Mouse (Mus musculus): ENCODE data around the gene Cstf3. TPM values are rescaled to one million over a fixed set of nuclear protein-coding genes. Genes with fewer than 3 reads are reported as not detected.

Cstf3 gene
- polyA plus RNA-seq, 1 experiment = 12.0 TPM

- TF ChIP-seq MAX (IDR thresholded peaks at IDR 0.05; ENCODE audit: low read depth) (no peak), MYOG (IDR thresholded peaks at IDR 0.05; ENCODE audit: control insufficient read depth in 1 of 3, insufficient read depth in 1 of 3, insufficient read length in 2 of 3, low read depth in 2 of 3) (no peak), TCF3 (IDR thresholded peaks at IDR 0.05; ENCODE audit: insufficient read length, low read depth) (no peak), POLR2A (IDR thresholded peaks at IDR 0.05; ENCODE audit: insufficient read length, low read depth) (no peak), USF1 (IDR thresholded peaks at IDR 0.05; ENCODE audit: low read depth) (no peak), POLR2AphosphoS2 (IDR thresholded peaks at IDR 0.05; ENCODE audit: insufficient read length, low read depth) (no peak), TCF12 (IDR thresholded peaks at IDR 0.05; ENCODE audit: insufficient read depth, poor library complexity, severe bottlenecking) (no peak), MYOD1 (IDR thresholded peaks at IDR 0.05; ENCODE audit: control insufficient read depth in 1 of 3, insufficient read length in 2 of 3, low read depth in 2 of 3) (no peak), E2F4 (IDR thresholded peaks at IDR 0.05; ENCODE audit: insufficient read depth) (no peak)
- H3K36me3 ChIP-seq (ENCODE audit: control insufficient read depth, insufficient read depth) = no peaks in the 10 kb centered on the region
- H3K4me2 ChIP-seq (ENCODE audit: low read depth) = peak overlapping the region; percentile 85
- no peak overlapping the region for H3ac ChIP-seq (ENCODE audit: control insufficient read depth, insufficient read length)
- no peaks in the 10 kb centered on the region for H3K27me3 ChIP-seq (ENCODE audit: control insufficient read depth, insufficient read depth, insufficient read length)
- no peaks in the 10 kb centered on the region for H3K79me2 ChIP-seq (ENCODE audit: control insufficient read depth, insufficient read depth)
- H3K4me3 ChIP-seq = peak overlapping the region; percentile 19
Observed at GRCm38 (mm10) chr2:104559591-104560380, 30.5 kb upstream of the Cstf3 start.

- TF ChIP-seq REST (IDR thresholded peaks at IDR 0.05; ENCODE audit: insufficient read depth, insufficient read length) = no peak
- TF ChIP-seq MAX (IDR thresholded peaks at IDR 0.05; ENCODE audit: low read depth) = no peak
- TF ChIP-seq MYOG (IDR thresholded peaks at IDR 0.05; ENCODE audit: control insufficient read depth in 1 of 3, insufficient read depth in 1 of 3, insufficient read length in 2 of 3, low read depth in 2 of 3) = no peak
- no peak for TF ChIP-seq E2F4 (IDR thresholded peaks at IDR 0.05; ENCODE audit: insufficient read depth)
- TF ChIP-seq MYOD1 (IDR thresholded peaks at IDR 0.05; ENCODE audit: control insufficient read depth in 1 of 3, insufficient read length in 2 of 3, low read depth in 2 of 3) = no peak
- TF ChIP-seq TCF3 (IDR thresholded peaks at IDR 0.05; ENCODE audit: insufficient read length, low read depth) = no peak
- no peak overlapping the region for H3K4me3 ChIP-seq
- no peaks in the 10 kb centered on the region for H3K79me2 ChIP-seq (ENCODE audit: control insufficient read depth, insufficient read depth)
- H3K27me3 ChIP-seq (ENCODE audit: control insufficient read depth, insufficient read depth, insufficient read length) = no peaks in the 10 kb centered on the region
- peak overlapping the region; percentile 21 for H3K4me2 ChIP-seq (ENCODE audit: low read depth)
- H3ac ChIP-seq (ENCODE audit: control insufficient read depth, insufficient read length) = no peak overlapping the region
- peaks cover 6% of the 10 kb centered on the region for H3K36me3 ChIP-seq (ENCODE audit: control insufficient read depth, insufficient read depth)
Observed at GRCm38 (mm10) chr2:104561386-104561785, 28.9 kb upstream of the Cstf3 start.

- Histone ChIP-seq H3ac (ENCODE audit: control insufficient read depth, insufficient read length) (no peak overlapping the region), H3K27me3 (ENCODE audit: control insufficient read depth, insufficient read depth, insufficient read length) (no peaks in the 10 kb centered on the region), H3K4me3 (no peak overlapping the region), H3K36me3 (ENCODE audit: control insufficient read depth, insufficient read depth) (peaks cover 6% of the 10 kb centered on the region), H3K4me2 (ENCODE audit: low read depth) (no peak overlapping the region), H3K79me2 (ENCODE audit: control insufficient read depth, insufficient read depth) (no peaks in the 10 kb centered on the region)
- TF ChIP-seq MYOG (IDR thresholded peaks at IDR 0.05; ENCODE audit: control insufficient read depth in 1 of 3, insufficient read depth in 1 of 3, insufficient read length in 2 of 3, low read depth in 2 of 3) = no peak
- TF ChIP-seq MYOD1 (IDR thresholded peaks at IDR 0.05; ENCODE audit: control insufficient read depth in 1 of 3, insufficient read length in 2 of 3, low read depth in 2 of 3) = no peak
- no peak for TF ChIP-seq TCF12 (IDR thresholded peaks at IDR 0.05; ENCODE audit: insufficient read depth, poor library complexity, severe bottlenecking)
- no peak for TF ChIP-seq MAX (IDR thresholded peaks at IDR 0.05; ENCODE audit: low read depth)
- no peak for TF ChIP-seq POLR2A (IDR thresholded peaks at IDR 0.05; ENCODE audit: insufficient read length, low read depth)
- no peak for TF ChIP-seq POLR2AphosphoS2 (IDR thresholded peaks at IDR 0.05; ENCODE audit: insufficient read length, low read depth)
- no peak for TF ChIP-seq REST (IDR thresholded peaks at IDR 0.05; ENCODE audit: insufficient read depth, insufficient read length)
- TF ChIP-seq USF1 (IDR thresholded peaks at IDR 0.05; ENCODE audit: low read depth) = no peak
- TF ChIP-seq TCF3 (IDR thresholded peaks at IDR 0.05; ENCODE audit: insufficient read length, low read depth) = no peak
- TF ChIP-seq E2F4 (IDR thresholded peaks at IDR 0.05; ENCODE audit: insufficient read depth) = no peak
- TF ChIP-seq SRF (IDR thresholded peaks at IDR 0.05; ENCODE audit: control insufficient read depth, insufficient read length, low read depth) = no peak
- no peak for TF ChIP-seq CEBPB (IDR thresholded peaks at IDR 0.05; ENCODE audit: insufficient read depth, poor library complexity, severe bottlenecking)
Observed at GRCm38 (mm10) chr2:104561986-104562532, 28.3 kb upstream of the Cstf3 start.

DNA sequence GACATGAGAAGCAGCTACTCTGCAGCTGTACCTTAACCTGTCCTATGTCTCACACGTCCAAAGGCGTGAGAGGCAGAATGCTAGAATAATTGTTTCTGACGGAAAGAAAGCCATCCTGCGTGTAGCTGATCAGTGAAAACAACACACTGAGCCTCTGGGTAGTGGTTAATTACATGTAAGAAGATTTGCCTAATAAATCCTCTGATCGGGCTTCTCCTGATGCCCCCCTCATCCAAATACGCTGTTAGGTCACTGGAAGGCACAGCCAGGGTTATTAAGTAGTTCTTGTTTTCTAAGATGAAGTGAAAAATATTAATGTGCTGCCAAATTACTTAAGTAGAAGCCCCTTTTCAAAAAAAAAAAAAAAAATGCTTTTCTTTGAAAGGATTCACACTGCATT lies 18.3 kb upstream of the Cstf3 start:
- peak overlapping the region; percentile 6 for H3K4me2 ChIP-seq (ENCODE audit: low read depth)
- no peak overlapping the region for H3K4me3 ChIP-seq
- H3ac ChIP-seq (ENCODE audit: control insufficient read depth, insufficient read length) = no peak overlapping the region
- TF ChIP-seq REST (IDR thresholded peaks at IDR 0.05; ENCODE audit: insufficient read depth, insufficient read length) (no peak), MAX (IDR thresholded peaks at IDR 0.05; ENCODE audit: low read depth) (no peak), MYOD1 (IDR thresholded peaks at IDR 0.05; ENCODE audit: control insufficient read depth in 1 of 3, insufficient read length in 2 of 3, low read depth in 2 of 3) (no peak), USF1 (IDR thresholded peaks at IDR 0.05; ENCODE audit: low read depth) (no peak), SRF (IDR thresholded peaks at IDR 0.05; ENCODE audit: control insufficient read depth, insufficient read length, low read depth) (no peak)
- H3K79me2 ChIP-seq (ENCODE audit: control insufficient read depth, insufficient read depth) = no peaks in the 10 kb centered on the region
- H3K36me3 ChIP-seq (ENCODE audit: control insufficient read depth, insufficient read depth) = no peaks in the 10 kb centered on the region
- no peaks in the 10 kb centered on the region for H3K27me3 ChIP-seq (ENCODE audit: control insufficient read depth, insufficient read depth, insufficient read length)

DNA sequence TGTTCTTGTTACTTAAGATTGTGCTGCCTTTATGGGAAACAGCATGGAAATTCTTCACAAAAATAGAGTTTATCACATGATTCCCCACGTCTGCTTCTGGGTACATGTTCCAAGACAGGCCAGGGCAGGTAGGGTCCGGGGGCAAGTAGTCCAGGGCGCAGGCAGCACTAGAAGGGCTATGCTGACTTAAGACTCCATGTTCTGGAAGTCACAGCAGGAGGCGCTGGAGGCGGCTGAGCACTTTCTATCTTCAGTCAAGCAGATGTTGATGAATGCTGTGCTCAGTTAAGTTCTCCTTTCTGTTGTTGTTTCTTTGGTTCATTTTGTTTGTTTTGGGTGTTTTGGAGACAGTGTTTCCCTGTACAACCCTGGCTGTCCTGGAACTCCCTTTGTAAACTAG lies 14.1 kb upstream of the Cstf3 start:
- TF ChIP-seq CEBPB (IDR thresholded peaks at IDR 0.05; ENCODE audit: insufficient read depth, poor library complexity, severe bottlenecking) = no peak
- no peak for TF ChIP-seq POLR2A (IDR thresholded peaks at IDR 0.05; ENCODE audit: insufficient read length, low read depth)
- no peak for TF ChIP-seq MYOG (IDR thresholded peaks at IDR 0.05; ENCODE audit: control insufficient read depth in 1 of 3, insufficient read depth in 1 of 3, insufficient read length in 2 of 3, low read depth in 2 of 3)
- no peak for TF ChIP-seq E2F4 (IDR thresholded peaks at IDR 0.05; ENCODE audit: insufficient read depth)
- TF ChIP-seq MAX (IDR thresholded peaks at IDR 0.05; ENCODE audit: low read depth) = no peak
- no peak for TF ChIP-seq TCF12 (IDR thresholded peaks at IDR 0.05; ENCODE audit: insufficient read depth, poor library complexity, severe bottlenecking)
- TF ChIP-seq MYOD1 (IDR thresholded peaks at IDR 0.05; ENCODE audit: control insufficient read depth in 1 of 3, insufficient read length in 2 of 3, low read depth in 2 of 3) = no peak
- TF ChIP-seq SRF (IDR thresholded peaks at IDR 0.05; ENCODE audit: control insufficient read depth, insufficient read length, low read depth) = no peak
- no peak for TF ChIP-seq TCF3 (IDR thresholded peaks at IDR 0.05; ENCODE audit: insufficient read length, low read depth)
- TF ChIP-seq USF1 (IDR thresholded peaks at IDR 0.05; ENCODE audit: low read depth) = no peak
- no peak for TF ChIP-seq POLR2AphosphoS2 (IDR thresholded peaks at IDR 0.05; ENCODE audit: insufficient read length, low read depth)
- no peak for TF ChIP-seq REST (IDR thresholded peaks at IDR 0.05; ENCODE audit: insufficient read depth, insufficient read length)
- no peak overlapping the region for H3ac ChIP-seq (ENCODE audit: control insufficient read depth, insufficient read length)
- no peaks in the 10 kb centered on the region for H3K79me2 ChIP-seq (ENCODE audit: control insufficient read depth, insufficient read depth)
- no peak overlapping the region for H3K4me3 ChIP-seq
- no peaks in the 10 kb centered on the region for H3K27me3 ChIP-seq (ENCODE audit: control insufficient read depth, insufficient read depth, insufficient read length)
- H3K36me3 ChIP-seq (ENCODE audit: control insufficient read depth, insufficient read depth) = no peaks in the 10 kb centered on the region
- no peak overlapping the region for H3K4me2 ChIP-seq (ENCODE audit: low read depth)
